Mouse (Mus musculus) adrenal gland, postnatal 10 days (tissue): ENCODE measurements around the gene Plekhg1. TPM values are rescaled to one million over a fixed set of nuclear protein-coding genes. Genes with fewer than 3 reads are reported as not detected.

Source experiments
- DNase-seq: peaks from one replicate; pipeline ENCODE4 v3.0.0; 2021; ENCODE audit warnings: mixed read lengths
- total RNA-seq, 2 experiments: library from RNA; stranded (reverse); gene quantifications; 2 replicates each; pipeline ENCODE4 v1.2.3; 2021

Plekhg1 gene
- total RNA-seq, 2 experiments from 2014 or later: 11.1 to 14.5 TPM

DNA sequence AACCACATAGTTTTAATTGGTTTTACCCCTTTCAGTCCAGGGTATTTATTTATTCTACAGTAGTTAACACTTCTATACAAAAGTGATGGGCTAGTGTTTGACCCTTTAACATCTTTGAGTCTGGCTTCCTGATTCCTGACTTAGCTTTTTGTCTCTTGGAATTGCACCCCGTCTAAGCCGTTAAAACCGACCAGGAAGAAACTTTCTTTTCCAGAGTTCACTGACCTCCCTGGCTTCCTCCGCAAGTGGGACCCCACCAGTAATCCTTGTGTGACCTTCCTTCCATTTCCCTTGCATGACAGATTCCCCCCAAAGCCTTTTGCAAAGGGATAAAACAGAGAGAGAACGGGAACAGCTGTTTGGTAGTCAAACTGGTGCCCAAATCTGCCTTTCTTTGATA, 1.6 kb downstream of the Plekhg1 start:
- no peak for DNase-seq

DNA sequence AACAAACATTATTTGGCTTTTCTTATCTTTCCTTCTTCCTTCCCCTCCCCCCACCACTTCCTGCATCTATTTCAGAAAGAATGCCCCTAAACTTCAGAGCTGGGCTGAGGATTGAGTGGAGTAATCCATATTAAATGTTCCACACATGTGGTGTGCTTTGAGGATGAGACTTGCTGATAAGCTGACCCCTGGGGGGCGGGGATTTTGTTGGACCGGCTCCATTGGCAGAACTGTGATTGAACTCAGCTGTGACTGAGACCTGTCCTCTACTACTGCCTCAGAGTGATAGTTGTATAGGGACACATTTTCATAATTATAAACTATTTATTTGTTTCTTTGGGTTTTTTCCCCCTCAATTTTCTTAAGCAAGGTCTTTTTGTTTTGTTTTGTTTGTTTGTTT, 2.9 kb downstream of the Plekhg1 start:
- no peak for DNase-seq

DNA sequence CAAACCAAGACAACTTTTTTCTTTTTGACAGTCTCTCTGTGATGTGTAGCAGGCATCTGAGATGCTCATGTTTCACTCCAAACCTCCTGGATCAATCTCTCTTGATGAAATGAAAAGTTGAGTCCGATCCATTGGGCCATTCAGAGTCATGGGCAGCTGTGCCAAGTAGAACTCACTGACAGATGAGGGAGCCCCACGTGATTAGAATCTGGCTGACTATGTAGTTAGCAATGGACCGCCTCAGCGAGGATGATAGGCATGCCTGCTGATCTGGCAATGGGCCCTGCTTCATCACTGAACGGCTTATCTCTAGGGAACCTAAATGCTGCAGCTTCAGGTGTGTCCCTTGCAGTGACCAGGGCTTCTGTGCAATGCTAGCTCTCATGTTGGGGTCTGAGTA, 3.7 kb downstream of the Plekhg1 start:
- no peak for DNase-seq

DNA sequence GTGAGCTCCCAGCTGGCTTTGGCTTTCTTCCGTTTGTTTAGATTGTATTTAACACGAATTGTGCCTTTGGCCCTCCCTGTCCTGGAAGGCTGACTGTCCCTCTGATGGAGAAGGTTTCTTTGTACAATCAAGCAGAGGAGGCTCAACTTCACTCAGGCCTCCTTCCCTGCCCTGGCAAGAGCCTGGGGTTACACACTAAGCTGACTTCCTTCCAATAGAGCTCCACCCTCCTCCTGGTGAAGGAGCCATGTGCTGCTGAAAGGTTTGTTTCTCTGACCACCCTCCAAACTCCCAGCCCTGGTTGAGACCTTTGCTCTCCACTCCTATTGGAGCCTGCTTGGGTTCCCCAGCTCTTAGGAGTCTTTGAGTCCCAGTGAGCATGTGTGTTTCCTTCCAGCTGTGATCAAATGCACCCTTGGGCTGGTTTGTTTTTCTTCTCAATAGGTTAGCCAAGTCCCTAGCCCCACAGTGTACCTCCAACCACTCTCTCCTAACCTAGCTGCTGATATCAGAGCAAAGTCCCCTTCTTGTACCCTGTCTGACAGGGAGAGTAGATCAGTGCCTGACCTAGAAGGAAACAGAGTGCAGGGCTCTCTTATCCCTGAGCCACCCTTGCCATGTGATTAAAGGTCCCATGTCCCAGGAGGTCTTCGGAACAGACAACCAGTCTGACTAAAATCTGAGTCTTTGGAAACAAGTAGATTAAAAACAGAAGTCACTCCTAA, 6.8 kb downstream of the Plekhg1 start:
- DNase-seq: no peak

DNA sequence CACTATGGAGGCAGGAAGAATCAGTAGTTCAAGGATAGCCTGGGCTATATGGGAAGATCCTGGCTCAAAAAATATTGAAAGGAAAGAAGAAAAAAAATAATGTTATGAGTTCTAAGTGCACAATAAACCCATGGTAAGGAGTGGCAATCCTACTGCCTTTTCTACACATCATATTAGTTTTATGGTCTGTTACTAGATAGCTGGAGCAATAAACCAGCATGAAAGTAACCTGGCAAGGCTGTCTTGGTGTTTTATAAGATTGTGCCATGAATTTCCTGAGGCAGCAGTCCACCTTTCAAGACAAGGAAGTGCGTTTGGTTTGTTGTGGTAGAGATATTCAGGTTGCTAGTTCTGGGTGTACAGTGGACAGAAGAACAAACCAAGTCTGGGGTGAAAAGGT, 9.4 kb downstream of the Plekhg1 start:
- DNase-seq: no peak

DNA sequence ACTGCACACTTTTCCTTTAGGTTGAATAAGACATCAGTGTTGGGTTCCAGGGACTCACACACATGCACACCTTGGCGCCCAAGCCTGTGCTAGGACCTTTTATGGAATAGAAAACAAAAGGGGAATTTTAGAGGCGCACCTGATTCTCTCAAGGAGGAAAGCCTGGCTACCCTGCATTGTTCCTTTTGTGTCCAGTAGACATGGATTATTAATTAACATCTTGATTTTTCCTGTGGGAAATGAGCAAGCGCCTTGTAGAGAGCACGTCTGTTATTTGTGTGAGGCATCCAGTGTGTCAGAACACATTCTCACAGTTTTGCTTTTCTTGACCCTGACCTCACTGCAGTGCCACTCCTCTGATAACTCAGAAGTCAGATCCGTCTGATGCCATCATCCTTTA, 21.8 kb downstream of the Plekhg1 start:
- DNase-seq: no peak

DNA sequence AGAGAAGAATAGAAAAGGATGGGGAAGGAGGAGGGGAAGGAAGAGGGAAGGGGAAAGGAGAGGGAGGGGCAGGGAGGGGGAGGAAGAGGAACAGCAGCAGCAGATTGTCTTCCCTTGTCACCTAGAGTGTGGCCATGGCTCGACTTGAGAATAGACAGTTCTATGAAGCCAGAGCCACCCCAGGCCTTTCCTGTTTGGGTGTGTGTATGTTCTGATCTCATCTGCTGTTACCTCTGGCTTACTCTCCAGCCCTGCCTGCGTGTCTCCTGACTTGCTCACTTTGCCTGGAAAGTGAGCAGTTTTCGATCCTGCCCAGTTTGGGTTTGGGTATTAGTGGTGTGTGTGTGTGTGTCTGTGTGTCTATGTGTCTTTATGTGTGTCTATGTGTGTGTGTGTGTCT, 23.0 kb downstream of the Plekhg1 start:
- DNase-seq: no peak

DNA sequence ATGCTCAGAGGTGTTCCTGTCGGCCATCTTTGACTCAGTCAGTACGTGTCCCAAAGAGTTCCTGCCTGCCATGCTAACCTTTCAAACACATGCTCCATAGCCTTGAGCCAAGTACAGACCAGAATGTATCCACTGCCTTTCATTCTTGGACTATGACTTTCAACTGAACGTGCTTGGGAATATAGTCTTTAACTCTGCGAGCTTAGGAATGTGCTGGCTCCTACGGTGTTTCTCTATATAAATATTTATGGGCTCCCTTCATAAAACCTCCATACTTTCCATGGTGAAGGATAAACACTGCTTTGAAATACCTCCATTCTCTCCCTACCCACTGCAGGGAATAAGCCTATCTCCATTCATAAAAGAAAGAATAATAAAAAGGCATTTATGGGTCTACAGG, 29.0 kb downstream of the Plekhg1 start:
- no peak for DNase-seq

DNA sequence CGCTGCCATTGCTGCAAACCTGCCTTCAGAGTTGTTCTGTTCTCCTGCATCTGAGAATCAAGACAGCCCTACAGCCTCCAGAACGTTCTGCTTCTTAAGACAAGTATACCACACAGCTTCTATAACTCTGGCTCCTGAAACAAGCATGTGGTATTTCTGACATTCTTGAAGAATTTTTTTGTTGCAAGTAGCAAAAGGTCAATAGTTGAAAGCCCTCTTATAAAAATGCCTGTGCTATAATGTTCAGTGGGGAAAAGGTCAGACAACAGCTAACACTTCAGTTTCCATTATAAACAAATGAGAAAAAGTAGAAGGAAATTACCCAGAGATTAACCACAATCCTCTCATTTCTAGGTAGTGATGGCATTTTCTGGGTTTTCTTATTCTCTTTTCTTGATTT, 34.2 kb downstream of the Plekhg1 start:
- DNase-seq: no peak

DNA sequence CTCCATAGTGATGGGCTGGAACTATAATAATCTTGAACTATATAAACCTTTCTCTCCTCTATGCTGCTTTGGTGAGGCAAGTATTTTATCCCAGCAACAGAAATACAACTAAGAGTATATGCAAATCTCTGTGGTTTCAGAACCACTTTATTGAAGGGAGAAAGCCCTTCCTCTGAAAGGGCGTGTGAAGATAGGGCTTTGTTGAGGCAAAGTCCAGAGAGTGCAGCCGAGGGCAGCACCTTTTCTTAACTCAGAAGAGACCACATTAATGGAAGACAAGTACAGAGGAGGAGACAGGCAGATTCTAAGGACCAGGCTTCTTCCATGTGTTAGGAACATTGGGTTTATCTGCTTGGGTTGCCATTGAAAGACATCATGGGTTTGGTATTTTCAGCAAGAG, 36.6 kb downstream of the Plekhg1 start:
- no peak for DNase-seq

DNA sequence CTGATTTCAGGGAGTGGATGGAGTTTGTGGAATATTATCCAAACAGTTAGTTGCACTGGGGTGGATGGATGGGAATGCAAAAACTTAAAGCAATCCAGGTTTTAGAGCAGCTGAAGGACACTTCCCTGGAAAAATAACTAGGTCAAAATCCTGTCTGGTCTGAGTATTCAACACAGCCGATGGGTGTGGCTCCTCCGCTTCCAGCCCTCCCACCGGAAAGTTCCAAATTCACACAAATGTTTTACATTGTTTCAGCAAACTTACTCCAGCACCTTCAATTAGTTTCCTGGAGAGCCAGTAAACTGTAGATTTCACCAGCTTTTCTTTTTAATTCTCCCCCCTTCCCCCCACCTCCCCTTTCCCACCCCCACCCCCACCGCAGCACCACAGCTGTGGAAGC, 45.2 kb downstream of the Plekhg1 start:
- DNase-seq: no peak

DNA sequence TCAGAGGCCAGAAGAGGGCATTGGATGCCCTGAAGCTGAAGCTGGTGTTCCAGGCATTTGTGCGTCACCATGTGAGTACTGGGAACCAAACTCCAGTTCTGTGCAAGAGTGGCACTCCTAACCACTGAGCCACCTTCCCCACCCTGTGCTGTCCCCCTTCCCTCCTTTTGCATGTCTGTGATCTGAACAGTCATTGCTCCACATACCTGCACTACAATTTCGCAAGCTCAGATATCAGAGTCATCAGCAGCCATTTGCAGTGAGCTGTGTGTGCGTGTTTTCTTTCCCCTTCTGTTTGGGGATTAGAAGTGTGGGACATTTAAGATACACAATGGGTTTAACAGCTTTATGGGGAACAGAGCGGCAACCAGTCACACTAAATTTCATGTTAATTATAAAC, 46.4 kb downstream of the Plekhg1 start:
- no peak for DNase-seq

DNA sequence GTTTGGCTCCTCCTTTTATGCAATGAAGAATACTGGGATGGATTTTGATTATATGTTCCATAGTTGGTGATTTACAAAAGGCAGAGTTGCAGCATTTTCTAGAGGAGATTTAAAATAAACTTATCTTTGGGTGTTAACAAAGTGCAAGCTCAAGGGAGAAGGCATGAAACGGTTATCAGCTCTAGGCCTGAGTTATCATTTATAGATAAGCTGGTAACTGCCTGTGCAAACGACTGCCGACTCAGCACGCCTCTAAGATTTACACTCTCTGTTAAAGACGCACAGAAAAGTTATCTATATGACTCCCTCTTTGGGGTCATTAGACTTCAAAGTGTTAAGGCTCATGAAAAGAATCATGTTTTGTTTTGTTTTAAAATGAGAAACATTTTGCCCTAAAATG, 46.8 kb downstream of the Plekhg1 start:
- no peak for DNase-seq

DNA sequence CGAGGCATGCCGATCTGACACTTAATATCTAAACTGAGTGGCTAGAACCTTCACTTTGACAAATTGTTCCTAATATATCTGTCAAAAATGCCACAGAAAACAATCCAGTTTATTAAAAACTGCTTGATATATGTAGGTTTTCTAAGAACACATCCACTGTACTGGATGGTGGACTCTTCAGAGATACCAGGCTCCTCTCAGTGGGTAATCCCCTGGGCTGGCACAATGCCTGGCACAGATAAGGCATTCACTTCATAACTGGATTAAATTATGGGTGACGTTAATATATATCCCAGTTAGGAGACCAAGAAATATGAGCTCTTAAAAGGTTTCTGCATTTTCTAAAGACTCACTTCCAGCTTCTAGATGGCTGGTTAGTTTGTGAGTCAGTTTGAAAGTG, 53.7 kb downstream of the Plekhg1 start:
- no peak for DNase-seq

DNA sequence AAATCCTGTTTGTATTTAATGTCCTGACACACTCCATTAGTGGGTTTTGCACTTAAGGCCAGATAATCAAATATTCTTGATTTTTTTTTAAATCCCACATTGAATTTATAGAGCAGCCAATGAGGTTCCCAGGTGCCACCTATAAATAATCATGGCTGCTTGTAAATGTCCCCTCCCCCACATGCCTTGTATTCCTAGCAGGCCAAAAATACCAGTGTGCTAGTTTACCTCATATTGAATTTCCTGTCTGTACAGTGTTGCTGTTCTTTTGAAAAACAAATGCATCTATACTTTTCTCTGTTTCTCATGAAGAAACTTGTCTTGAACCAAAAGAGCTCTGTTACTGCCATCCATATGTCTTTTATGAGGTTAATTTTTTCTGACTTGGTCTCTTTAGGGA, 59.3 kb downstream of the Plekhg1 start:
- no peak for DNase-seq

DNA sequence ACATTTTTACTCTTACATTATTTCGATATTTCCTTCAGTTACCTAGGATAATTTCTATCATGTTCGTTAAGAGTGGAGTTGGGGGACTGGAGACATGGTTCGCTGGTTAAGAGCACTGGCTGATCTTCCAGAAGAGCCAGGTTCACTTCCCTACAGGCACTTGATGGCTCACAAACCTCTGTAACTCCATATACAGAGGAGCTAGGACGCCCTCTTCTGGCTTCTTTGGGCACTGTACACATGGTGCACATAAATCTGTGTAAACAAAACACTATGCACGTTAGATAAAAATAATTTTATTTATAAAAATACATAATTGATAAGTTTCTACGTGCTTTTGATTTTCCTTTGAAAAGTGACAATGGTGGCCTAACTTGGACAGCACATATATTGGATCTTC, 61.1 kb downstream of the Plekhg1 start:
- DNase-seq: no peak

DNA sequence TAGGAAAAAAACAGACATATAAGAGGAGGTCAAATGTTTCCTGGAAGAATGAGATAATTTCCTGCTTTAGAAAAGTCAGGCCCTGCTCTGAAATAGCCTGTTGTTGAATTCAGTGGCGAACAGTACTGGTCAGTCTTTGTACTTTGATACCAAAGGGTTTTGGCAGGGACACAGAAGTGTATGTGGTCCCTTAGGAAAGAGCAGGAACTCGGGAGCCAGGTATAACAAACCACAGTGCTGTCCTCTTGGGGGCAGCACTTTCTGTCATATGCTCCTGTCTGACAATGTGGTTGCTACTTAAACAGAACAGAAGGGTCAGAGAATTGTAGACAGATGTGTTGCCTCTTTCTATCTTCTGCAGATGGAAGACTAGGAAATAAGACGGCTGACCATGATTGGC, 65.2 kb downstream of the Plekhg1 start:
- peak; percentile 27 for DNase-seq

DNA sequence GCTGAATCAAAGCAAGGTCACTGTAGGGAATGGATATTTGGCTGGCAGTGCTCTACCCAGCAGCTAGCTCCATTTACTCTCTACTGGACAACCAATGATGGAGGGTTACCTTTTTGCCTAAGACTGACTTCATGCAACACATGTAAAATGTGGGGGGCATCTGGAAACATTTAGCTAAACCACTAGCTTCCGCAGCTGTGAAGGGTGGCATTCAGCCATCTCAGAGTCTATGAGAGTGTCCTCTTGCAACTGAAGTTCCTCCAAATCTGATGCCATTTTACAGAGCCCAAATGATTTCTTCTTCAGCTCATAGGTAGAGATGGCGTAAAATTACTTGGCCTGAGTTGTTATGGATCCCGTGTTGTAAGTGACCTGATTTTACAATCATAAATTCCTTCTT, 67.8 kb downstream of the Plekhg1 start:
- DNase-seq: no peak

DNA sequence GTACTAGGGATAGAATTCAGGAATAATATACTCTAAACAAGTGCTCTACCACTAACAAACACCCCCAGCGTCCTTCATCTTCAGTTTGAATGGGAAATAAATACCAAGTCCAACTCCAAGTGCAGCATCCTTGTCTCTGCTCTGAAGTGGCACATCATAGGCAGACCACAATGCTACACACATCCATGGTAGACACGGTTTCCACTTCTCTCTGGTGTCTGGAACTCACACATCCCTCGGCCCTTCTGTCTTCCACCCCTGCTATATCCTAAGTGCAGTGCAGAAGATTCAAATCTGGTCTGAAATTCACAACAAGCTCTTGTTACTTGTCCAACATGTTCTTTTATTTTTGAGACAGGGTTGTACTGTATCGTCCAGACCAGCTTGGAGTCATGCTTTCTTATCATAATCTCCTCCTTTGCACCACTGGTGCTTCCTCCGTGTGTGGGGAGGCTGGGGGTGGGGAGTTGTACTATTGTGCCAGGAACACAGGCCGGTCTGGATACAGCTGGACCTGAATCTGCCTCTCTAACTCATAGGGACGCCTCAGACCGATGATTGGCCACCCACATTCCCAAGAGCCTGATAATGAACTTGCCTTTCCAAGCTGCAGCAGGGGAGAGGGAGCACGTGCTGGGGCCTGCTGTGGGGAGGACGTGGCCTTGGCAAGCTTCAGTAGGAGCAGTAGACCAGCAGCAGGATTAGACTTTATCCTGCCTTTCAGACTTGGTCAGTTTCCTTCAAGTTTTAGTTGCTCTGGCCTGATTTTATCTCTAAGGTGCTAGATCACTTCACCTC, 70.5 kb downstream of the Plekhg1 start:
- DNase-seq: peak; percentile 37

DNA sequence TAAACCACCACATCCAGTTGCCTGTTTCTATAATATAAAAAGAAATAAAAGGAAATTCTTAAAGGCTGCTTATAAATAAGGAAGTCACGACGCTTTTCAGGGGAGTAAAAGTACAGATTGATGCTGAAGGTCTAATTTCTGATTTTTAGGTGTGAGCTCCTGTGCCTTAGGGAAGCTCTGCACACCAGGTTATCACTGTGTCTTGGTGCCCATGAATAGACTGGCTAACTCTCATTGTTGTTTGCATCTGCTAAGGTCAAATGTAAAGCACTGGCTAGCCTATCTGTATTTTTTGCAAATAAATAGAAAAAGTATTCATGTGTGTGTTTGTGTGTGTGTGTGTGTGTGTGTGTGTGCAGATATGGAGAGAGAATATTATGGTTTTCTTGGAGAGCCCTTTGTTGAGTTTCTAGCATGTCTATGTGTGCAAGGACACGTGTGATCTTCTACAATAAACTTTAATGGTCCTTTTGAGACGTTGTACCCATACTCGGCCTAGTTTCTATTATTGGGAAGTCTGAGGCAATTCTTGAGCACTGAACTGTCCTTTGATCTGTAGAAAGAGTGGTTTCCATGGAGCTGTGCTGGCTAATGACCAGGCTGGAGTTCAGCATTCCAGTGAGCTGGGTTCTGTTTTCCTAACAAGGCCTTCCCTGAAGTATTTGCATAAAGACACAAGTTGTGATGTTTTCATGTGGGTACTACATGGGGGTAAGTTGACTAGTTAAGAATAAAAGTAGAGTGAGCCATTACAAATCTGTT, 79.0 kb downstream of the Plekhg1 start:
- DNase-seq: peak; percentile 40

DNA sequence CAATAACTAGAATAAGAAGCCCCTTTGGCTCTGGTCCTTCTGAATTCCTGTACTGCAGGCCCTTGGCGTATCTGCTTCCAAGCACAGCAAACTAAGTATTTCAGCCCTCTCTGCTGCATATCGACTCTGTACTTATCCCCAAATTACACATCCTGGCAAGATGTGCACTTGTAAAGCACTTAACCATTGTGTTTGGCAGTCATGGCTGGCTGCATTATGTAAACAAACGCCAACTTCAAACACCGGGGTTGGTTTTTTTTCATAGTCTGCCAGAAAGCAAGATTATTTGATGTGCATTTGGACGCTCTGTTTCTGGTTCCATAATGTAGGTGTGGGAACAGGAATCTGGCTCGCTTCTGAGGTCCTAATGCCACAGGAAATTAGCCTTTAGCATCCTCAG, 83.7 kb downstream of the Plekhg1 start:
- no peak for DNase-seq

DNA sequence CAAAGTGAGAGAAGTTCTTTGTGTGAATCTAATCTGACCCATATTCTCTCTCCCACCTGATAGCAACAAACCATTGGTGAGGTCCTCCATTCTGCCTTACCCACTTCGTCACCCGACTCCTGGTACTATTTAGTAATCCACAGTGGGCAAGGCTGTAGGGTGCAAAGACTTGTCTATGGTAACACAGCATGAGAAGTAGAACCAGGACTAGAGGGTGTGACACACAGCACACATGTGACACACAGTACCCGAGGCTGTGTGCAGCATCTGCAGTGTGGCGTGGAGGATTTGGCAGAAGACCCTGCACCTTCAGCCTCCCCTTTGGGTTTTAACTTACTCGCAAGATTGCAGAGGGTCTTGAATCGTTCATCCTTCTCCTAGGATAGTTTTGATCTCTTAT, 85.9 kb downstream of the Plekhg1 start:
- DNase-seq: no peak

DNA sequence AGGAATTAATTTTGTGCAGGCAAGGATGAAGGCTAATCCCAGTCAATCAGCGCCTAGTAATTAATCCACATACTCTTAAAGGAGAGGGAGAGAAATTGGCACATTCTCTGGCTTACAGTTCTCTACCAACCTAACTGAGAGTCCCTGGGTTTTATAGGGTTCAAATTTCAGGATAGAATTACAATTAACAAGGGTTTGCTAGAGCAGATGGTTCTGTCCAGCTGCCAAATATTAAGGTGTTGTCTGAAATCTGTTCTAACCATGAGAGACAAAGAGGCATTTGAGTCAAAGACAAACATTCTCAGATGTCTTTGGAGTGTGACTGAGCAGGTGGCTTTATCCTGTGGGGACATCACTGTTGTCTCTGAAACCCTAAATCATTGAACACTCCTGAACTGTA, 87.2 kb downstream of the Plekhg1 start:
- no peak for DNase-seq
